Mouse (Mus musculus) midbrain, embryonic 12.5 days (tissue): ENCODE data around the gene Fez1. TPM values are rescaled to one million over a fixed set of nuclear protein-coding genes. Genes with fewer than 3 reads are reported as not detected.

Source experiments
- ATAC-seq: fragments of 200-750 bp; cut with Nextera tagmentation; 2 replicates; pipeline ENCODE4 v1.8.0; 2017; ENCODE audit warnings: low read depth, moderate TSS enrichment, moderate library complexity; ENCODE audit not compliant: low FRiP score
- H3K27ac ChIP-seq: fragments of 300-500 bp; sonication (generic); replicated peaks from 2 replicates; pipeline ENCODE4 v1.5.1; 2016; ENCODE audit warnings: mild to moderate bottlenecking
- H3K27me3 ChIP-seq: fragments of 300-500 bp; sonication (generic); 2 replicates; pipeline ENCODE4 v1.6.1; 2016; ENCODE audit warnings: mild to moderate bottlenecking
- H3K36me3 ChIP-seq: fragments of 300-500 bp; sonication (generic); 2 replicates; pipeline ENCODE4 v1.6.1; 2016
- H3K4me1 ChIP-seq: fragments of 300-500 bp; sonication (generic); 2 replicates; pipeline ENCODE4 v1.6.1; 2016
- H3K4me2 ChIP-seq: fragments of 300-500 bp; sonication (generic); replicated peaks from 2 replicates; pipeline ENCODE4 v1.6.1; 2016; ENCODE audit warnings: mild to moderate bottlenecking, moderate library complexity
- H3K4me3 ChIP-seq: fragments of 300-500 bp; sonication (generic); 2 replicates; pipeline ENCODE4 v1.5.1; 2016; ENCODE audit warnings: mild to moderate bottlenecking
- H3K9ac ChIP-seq: fragments of 300-500 bp; sonication (generic); replicated peaks from 2 replicates; pipeline ENCODE4 v1.6.1; 2016; ENCODE audit warnings: mild to moderate bottlenecking, moderate library complexity
- H3K9me3 ChIP-seq: fragments of 300-500 bp; sonication (generic); 2 replicates; pipeline ENCODE4 v1.6.1; 2016; ENCODE audit warnings: mild to moderate bottlenecking
- WGBS: fragments of 180-500 bp; shearing (Covaris S2); methylation state at CpG from one replicate; pipeline ENCODE4 v1.1.7; 2016; 5-methylcytosine and 5-hydroxymethylcytosine counted together
- polyA plus RNA-seq: library from polyadenylated mRNA; unstranded; fragments of >200 nt; fragmentation: Nextera tagmentation; extraction: Ambion mirVana; gene quantifications from 2 replicates; pipeline ENCODE4 v1.2.1, GENCODE M21; 2016

The Fez1 gene
- polyA plus RNA-seq, 1 experiment from 2014 or later: 452 TPM

DNA sequence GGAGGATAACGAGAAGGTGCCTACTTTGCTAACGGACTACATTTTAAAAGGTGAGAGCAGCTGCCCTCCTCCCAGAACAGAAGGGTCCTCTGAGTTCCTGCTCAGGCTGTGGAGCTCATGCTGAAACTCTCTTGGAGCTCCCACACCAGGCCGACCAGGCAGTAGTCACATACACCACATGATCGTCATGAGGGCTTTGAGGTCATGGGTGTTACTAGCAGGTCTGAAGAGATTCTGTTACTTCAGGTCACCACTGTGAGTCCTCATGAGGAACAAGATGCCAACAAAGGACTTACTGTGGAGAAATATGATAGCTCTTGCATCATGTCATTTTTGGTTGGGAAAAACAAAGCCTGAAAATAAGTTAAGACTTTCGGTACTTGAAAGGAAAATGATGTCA is 54.6 kb downstream of the Fez1 start:
- WGBS: 96% methylated on average over 5 of the region's 5 CpGs
- ATAC-seq: no peak
- H3K27me3 ChIP-seq: no peaks in the 10 kb centered on the region
- peaks cover 3% of the 10 kb centered on the region; the same call in 1 of the 2 replicates for H3K4me1 ChIP-seq
- H3K27ac ChIP-seq: no peak overlapping the region
- H3K4me3 ChIP-seq: no peak overlapping the region
- no peak overlapping the region for H3K9ac ChIP-seq
- no peak overlapping the region for H3K4me2 ChIP-seq
- H3K36me3 ChIP-seq: peaks cover 87% of the 10 kb centered on the region
- no peaks in the 10 kb centered on the region for H3K9me3 ChIP-seq

DNA sequence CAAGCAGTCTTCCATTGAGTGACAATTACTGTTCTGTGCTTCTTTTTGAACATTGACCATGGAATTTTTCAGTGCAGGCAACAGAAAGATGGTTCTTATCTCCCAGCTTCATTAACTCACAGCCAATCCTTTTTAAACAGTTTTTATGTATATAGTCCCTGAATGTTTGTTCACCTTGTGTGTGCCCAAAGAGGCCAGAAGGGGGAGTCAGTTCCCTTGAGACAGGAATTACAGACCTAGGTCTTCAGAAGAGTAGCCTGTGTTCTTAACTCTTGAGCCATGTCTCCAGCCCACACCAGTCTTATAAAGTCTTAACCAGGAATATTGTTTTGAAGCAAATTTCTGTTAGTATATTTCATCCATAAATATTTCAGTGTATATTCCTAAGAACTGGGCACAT is 55.1 kb downstream of the Fez1 start:
- H3K4me1 ChIP-seq: peaks cover 8% of the 10 kb centered on the region
- H3K27me3 ChIP-seq: no peaks in the 10 kb centered on the region
- peaks cover 83% of the 10 kb centered on the region for H3K36me3 ChIP-seq
- no peak overlapping the region for H3K4me2 ChIP-seq
- no peak for ATAC-seq
- no peak overlapping the region for H3K27ac ChIP-seq
- H3K4me3 ChIP-seq: no peak overlapping the region
- no peak overlapping the region for H3K9ac ChIP-seq
- H3K9me3 ChIP-seq: no peaks in the 10 kb centered on the region

DNA sequence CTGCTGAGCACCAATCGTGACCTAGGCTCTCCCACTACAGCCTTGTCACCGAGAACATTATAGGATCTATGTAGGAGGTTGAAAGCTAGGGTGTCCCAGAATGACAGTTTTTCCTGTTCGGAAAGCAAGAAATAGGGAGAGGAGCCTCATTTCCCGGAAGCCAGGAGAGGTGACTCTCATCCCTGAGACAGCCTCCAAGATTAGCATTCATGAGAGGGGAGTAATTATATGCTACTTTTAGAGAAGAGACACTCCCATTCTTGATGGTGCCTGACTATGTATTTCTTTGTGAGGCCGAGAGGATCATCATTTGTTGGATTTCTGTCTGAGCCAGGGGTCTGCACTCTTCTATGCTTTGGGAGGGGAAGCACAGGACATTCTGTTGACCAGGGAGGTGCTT is 60.0 kb downstream of the Fez1 start:
- H3K27me3 ChIP-seq: no peaks in the 10 kb centered on the region
- ATAC-seq: peak; percentile 42
- H3K4me1 ChIP-seq: peaks cover 19% of the 10 kb centered on the region
- no peaks in the 10 kb centered on the region for H3K9me3 ChIP-seq
- peak overlapping the region; percentile 81 for H3K27ac ChIP-seq
- H3K4me3 ChIP-seq: no peak overlapping the region
- no peak overlapping the region for H3K9ac ChIP-seq
- peaks cover 35% of the 10 kb centered on the region for H3K36me3 ChIP-seq
- peak overlapping the region; percentile 21; the same call in 1 of the 2 replicates for H3K4me2 ChIP-seq
- WGBS: 66% methylated on average over 5 of the region's 5 CpGs

DNA sequence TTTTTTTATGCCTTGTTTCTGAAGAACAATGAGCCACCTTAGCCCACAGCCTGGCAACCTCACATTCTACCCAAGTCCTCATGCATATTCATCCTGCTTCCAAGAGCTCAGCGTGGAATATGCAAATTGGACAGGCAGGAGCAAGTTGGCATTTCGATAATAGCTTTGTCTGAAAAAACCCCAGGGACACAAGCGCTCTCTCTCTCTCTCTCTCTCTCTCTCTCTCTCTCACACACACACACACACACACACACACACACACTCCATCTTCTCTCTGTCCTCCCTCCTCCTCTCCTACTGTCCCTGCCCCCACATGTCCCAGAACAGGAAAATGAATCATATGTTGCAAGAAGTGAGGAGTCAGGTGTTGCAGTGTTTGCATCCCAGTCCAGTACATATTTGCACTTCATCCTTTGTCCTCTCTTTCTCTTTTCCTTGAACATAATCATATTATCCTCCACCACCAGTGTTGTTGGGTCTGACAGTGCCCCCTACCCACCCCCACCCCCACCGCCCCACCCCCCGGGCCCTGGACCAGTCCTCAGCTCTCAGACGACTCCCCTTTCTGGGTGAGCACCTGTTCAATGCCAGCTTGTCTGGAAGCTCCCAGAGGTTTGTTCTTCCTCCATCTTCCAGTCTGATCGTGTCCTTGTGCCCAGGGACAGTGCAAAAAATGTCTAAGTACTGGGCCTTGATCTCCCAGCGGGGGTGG is 60.5 kb downstream of the Fez1 start:
- ATAC-seq: peak; percentile 89
- H3K4me1 ChIP-seq: peaks cover 19% of the 10 kb centered on the region
- peak overlapping the region; percentile 21; the same call in 1 of the 2 replicates for H3K4me2 ChIP-seq

DNA sequence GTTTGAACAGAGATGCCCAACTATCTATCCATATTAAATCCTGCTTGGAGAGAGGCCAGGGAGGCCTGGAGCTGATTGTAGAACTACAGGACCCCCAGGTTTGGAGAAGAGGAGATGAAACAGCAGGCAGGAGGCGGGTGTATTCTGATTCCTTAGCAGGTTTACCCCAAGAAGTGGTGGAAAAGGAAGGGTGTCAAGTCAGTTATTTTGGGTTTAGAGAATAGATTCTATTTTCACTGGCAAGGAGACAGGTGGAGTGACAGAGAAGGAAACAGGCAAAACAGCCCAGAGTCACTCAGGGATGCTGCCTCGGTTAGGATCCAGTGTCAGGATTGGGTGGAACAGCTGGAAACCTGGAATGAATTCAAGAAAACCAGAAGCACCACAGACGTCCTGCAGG is 61.9 kb downstream of the Fez1 start:
- ATAC-seq: no peak
- no peak overlapping the region for H3K27ac ChIP-seq
- peaks cover 16% of the 10 kb centered on the region for H3K36me3 ChIP-seq
- 81% methylated on average over 3 of the region's 3 CpGs for WGBS
- H3K9me3 ChIP-seq: no peaks in the 10 kb centered on the region
- H3K4me3 ChIP-seq: no peak overlapping the region
- peaks cover 19% of the 10 kb centered on the region for H3K4me1 ChIP-seq
- H3K4me2 ChIP-seq: no peak overlapping the region
- no peak overlapping the region for H3K9ac ChIP-seq
- no peaks in the 10 kb centered on the region for H3K27me3 ChIP-seq

More for the DNA sequence above, 60.5 kb downstream of the Fez1 start:
- Histone ChIP-seq H3K4me3 (no peak overlapping the region), H3K9me3 (no peaks in the 10 kb centered on the region), H3K36me3 (peaks cover 29% of the 10 kb centered on the region), H3K27ac (peak overlapping the region; percentile 81), H3K27me3 (no peaks in the 10 kb centered on the region), H3K9ac (0 out of 2 replicates have a peak overlapping the region, but pooled peaks have one; percentile 6)
- WGBS: 37% methylated on average over 8 of the region's 8 CpGs

DNA sequence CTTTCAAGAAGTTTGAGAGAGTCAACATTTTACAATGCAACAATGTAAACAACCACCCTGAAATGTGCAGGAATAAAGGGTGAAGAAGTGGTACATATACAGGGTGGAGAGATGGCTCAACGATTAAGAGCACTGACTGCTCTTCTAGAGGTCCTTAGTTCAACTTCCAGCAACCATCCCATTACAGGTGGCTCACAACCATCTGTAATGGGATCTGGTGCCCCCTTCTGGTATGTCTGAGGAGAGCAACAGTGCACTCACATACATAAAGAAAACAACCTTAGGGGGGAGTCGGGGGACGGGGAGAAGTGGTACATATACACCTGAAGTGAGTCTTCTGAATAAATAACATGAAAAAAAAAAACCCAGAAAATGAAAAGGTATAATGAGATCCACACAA is 63.6 kb downstream of the Fez1 start:
- H3K9me3 ChIP-seq: no peaks in the 10 kb centered on the region
- no peaks in the 10 kb centered on the region for H3K27me3 ChIP-seq
- ATAC-seq: no peak
- H3K4me3 ChIP-seq: no peak overlapping the region
- 79% methylated on average over 3 of the region's 3 CpGs for WGBS
- no peak overlapping the region for H3K9ac ChIP-seq
- peaks cover 19% of the 10 kb centered on the region for H3K4me1 ChIP-seq
- H3K27ac ChIP-seq: no peak overlapping the region
- H3K36me3 ChIP-seq: no peaks in the 10 kb centered on the region
- H3K4me2 ChIP-seq: no peak overlapping the region

DNA sequence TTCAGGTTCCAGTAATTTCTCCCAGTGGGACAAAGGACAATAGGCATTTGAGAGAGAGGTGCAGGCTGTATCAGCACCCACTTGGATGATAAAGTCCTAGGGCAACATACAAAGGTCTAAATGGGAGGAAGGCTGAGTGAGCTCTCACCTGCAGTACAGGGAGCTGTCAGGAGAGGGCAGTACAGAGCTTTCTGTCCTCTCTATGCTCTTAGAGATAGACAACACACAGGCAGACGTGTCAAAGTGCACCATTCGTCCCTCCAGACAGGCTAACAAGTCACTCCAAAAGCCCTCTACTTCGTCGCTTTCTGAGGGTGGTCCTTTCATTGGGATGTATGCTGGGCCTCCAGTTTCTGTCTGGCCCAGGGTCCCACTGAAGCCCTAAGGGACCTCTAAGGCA is 68.9 kb downstream of the Fez1 start:
- H3K27ac ChIP-seq: no peak overlapping the region
- WGBS: 27% methylated on average over 4 of the region's 4 CpGs
- no peak for ATAC-seq
- H3K36me3 ChIP-seq: peaks cover 27% of the 10 kb centered on the region
- no peak overlapping the region for H3K4me3 ChIP-seq
- H3K4me1 ChIP-seq: no peaks in the 10 kb centered on the region
- H3K27me3 ChIP-seq: no peaks in the 10 kb centered on the region
- H3K4me2 ChIP-seq: no peak overlapping the region
- no peak overlapping the region for H3K9ac ChIP-seq
- H3K9me3 ChIP-seq: no peaks in the 10 kb centered on the region

DNA sequence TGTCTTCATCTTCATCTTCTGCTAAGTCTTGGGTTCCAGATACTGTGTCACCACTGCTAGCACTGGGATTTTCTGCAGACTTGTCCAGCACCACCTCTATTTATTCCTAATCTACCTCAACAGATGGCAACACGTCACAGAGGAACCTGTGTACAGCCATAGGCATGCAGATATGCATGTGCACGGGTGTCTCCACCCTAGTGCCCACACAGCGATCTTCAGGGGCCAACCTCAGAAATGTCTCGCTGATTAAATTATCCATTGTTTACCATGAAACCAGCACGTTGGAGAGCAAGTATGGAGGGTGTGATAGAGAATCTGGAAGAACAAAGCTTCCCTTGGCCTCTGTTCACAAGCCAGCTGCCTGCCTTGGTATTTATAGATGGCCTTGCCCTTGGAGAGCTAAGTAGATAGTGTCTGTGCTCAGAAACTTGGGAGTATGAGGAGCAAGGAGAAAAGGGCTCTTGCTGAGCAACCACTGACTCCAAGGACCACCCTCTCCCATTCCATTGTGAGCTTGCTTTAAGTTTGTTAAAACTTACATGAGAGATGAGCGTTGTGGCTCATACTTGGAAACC is 71.8 kb downstream of the Fez1 start:
- no peak overlapping the region for H3K27ac ChIP-seq
- no peaks in the 10 kb centered on the region for H3K4me1 ChIP-seq
- peaks cover 29% of the 10 kb centered on the region for H3K36me3 ChIP-seq
- no peaks in the 10 kb centered on the region for H3K9me3 ChIP-seq
- no peak for ATAC-seq
- H3K9ac ChIP-seq: no peak overlapping the region
- H3K4me3 ChIP-seq: no peak overlapping the region
- 86% methylated on average over 6 of the region's 6 CpGs for WGBS
- no peak overlapping the region for H3K4me2 ChIP-seq
- H3K27me3 ChIP-seq: no peaks in the 10 kb centered on the region

DNA sequence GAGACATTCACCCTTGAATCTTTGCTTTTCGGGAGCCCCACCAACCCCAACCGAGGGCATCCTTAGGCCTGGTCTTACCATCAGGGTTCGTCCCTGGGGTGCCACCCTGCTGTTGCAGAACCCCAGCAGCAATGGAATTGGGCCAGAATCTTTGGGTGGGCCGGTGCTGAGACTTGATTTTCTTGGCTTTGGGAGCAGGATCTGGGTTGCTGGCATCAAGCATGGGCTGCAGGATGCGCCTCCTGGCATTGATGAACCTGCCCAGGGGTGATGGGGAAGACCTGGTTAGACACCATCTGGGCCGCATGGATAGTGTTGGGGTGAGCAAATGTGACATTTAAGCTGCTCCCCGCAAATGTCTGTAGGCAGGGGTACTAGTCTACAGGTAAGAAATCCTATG is 72.6 kb downstream of the Fez1 start:
- 90% methylated on average over 7 of the region's 7 CpGs for WGBS
- no peaks in the 10 kb centered on the region for H3K9me3 ChIP-seq
- no peaks in the 10 kb centered on the region for H3K4me1 ChIP-seq
- peaks cover 35% of the 10 kb centered on the region for H3K36me3 ChIP-seq
- no peaks in the 10 kb centered on the region for H3K27me3 ChIP-seq
- H3K4me2 ChIP-seq: no peak overlapping the region
- no peak overlapping the region for H3K4me3 ChIP-seq
- no peak overlapping the region for H3K27ac ChIP-seq
- ATAC-seq: no peak
- no peak overlapping the region for H3K9ac ChIP-seq

DNA sequence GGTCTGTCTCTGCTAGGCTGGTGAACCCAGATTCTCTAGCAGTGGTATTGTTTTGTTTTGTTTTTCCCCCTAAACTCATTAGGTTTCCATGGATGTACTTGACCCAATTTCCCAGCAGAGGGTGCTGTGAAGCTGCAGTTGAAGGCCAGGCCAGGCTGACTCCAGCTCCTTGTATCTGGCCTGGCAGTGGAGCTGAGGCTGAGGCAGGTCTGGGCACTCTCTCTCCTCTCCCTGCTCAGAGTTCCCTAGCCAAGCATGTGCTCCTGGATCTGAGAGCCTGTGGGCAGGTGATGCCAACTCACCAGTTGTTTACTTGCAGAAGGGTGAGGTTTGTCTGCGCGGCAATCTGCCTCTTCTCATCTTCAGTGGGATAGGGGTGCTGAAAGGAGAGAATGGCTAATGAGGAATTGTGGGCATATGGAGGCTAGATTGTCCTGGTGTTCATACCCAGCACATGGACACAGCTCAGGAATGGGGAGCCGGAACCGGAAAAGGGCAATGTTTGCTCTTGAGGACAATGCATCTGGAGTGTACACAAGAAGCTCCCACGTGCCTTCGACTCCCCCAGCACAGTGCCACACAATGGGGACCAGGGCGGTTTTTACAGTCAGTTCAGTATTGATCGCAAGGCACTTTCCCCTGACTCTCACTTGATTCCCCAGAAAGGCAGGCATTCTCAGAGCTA is 73.5 kb downstream of the Fez1 start:
- Histone ChIP-seq H3K9ac (no peak overlapping the region), H3K36me3 (peaks cover 35% of the 10 kb centered on the region), H3K4me1 (no peaks in the 10 kb centered on the region), H3K9me3 (no peaks in the 10 kb centered on the region), H3K27me3 (no peaks in the 10 kb centered on the region), H3K27ac (no peak overlapping the region), H3K4me3 (no peak overlapping the region), H3K4me2 (no peak overlapping the region)
- ATAC-seq: peak; percentile 81
- 80% methylated on average over 8 of the region's 8 CpGs for WGBS

DNA sequence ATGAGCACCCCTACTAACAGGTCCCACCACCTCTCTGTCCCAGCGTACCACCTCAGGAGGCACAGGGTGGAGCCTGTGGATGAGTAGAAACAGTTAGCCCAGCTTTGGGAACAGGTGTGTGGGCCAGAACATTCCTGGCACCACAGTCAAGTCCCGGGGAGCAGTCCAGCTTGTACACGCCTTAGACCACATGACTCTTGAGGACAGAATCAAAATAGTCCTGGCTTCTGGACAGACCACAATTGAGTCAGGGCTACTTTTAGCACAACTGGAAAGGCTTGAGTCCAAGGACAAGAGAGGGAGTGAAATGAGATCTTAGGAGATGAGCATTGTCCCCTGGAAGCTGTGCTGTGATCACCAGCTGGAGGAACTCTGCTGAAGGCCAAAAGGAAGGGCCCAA is 76.9 kb downstream of the Fez1 start:
- WGBS: 96% methylated on average over 3 of the region's 3 CpGs
- Histone ChIP-seq H3K36me3 (peaks cover 25% of the 10 kb centered on the region), H3K9ac (no peak overlapping the region), H3K4me3 (no peak overlapping the region), H3K27me3 (no peaks in the 10 kb centered on the region), H3K4me1 (no peaks in the 10 kb centered on the region), H3K4me2 (no peak overlapping the region), H3K27ac (no peak overlapping the region), H3K9me3 (no peaks in the 10 kb centered on the region)
- no peak for ATAC-seq

DNA sequence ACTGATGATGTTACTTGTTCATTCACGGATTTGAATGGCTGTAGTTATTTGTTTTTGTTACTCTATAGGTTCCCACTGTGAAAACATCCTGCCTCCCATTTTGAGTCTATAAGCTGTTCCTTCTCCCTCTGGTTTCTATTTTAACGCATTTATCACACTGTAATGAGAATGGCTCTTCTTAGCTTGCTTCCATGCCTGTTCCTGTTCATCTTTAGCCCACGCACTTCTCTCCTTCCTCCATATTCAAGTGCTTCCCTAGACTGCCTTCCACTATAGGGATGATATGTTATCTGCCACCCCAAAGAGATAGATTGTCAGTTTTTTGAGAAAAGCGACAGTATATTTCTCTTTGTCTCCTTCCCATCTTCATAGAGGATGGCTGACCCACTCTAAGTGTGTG is 78.8 kb downstream of the Fez1 start:
- no peak for ATAC-seq
- Histone ChIP-seq H3K4me1 (no peaks in the 10 kb centered on the region), H3K9me3 (no peaks in the 10 kb centered on the region), H3K4me2 (no peak overlapping the region), H3K27me3 (no peaks in the 10 kb centered on the region), H3K4me3 (no peak overlapping the region), H3K9ac (no peak overlapping the region), H3K36me3 (peaks cover 18% of the 10 kb centered on the region), H3K27ac (no peak overlapping the region)
- WGBS: 87% methylated on average over 4 of the region's 4 CpGs
